Mouse (Mus musculus): ENCODE measurements around the gene Tfap2c. TPM values are rescaled to one million over a fixed set of nuclear protein-coding genes. Genes with fewer than 3 reads are reported as not detected.

The Tfap2c gene
- polyA plus RNA-seq, 1 experiment from 2014 or later, result 35.8 TPM

GRCm38 (mm10) chr2:172558674-172559468 is 9.5 kb downstream of the Tfap2c start:
- Histone ChIP-seq H3K4me3 (replicated peaks) (no peak overlapping the region), H3K36me3 (replicated peaks) (peaks cover 8% of the 10 kb centered on the region; the same call in 1 of the 2 replicates), H3K4me2 (peak overlapping the region; percentile 13; the same call in 1 of the 2 replicates), H3K9me3 (no peaks in the 10 kb centered on the region), H3K4me1 (peaks cover 41% of the 10 kb centered on the region), H3K27ac (no peak overlapping the region), H3K9ac (no peak overlapping the region), H3K27me3 (peaks cover 74% of the 10 kb centered on the region)
- 15% methylated on average over 21 of the region's 21 CpGs for WGBS
- peak; percentile 57; the same call in 1 of the 2 replicates for ATAC-seq (ENCODE audit: low FRiP score)

GRCm38 (mm10) chr2:172561016-172561415 is 11.6 kb downstream of the Tfap2c start:
- 31% methylated on average over 10 of the region's 10 CpGs for WGBS
- H3K36me3 ChIP-seq (replicated peaks), result peaks cover 7% of the 10 kb centered on the region; the same call in 1 of the 2 replicates
- H3K27ac ChIP-seq, result no peak overlapping the region
- no peak overlapping the region for H3K4me2 ChIP-seq
- H3K27me3 ChIP-seq, result peaks cover 55% of the 10 kb centered on the region
- H3K4me1 ChIP-seq, result peaks cover 32% of the 10 kb centered on the region
- H3K9ac ChIP-seq, result no peak overlapping the region
- no peak for ATAC-seq (ENCODE audit: low FRiP score)
- no peaks in the 10 kb centered on the region for H3K9me3 ChIP-seq
- H3K4me3 ChIP-seq (replicated peaks), result no peak overlapping the region

GRCm38 (mm10) chr2:172567835-172568234 is 18.4 kb downstream of the Tfap2c start:
- no peaks in the 10 kb centered on the region for H3K36me3 ChIP-seq (replicated peaks)
- H3K9me3 ChIP-seq, result no peaks in the 10 kb centered on the region
- no peak overlapping the region for H3K4me3 ChIP-seq (replicated peaks)
- no peak overlapping the region for H3K27ac ChIP-seq
- no peaks in the 10 kb centered on the region for H3K4me1 ChIP-seq
- H3K9ac ChIP-seq, result no peak overlapping the region
- 0 out of 2 replicates have a peak, but pooled peaks cover 3% of the 10 kb centered on the region for H3K27me3 ChIP-seq
- H3K4me2 ChIP-seq, result no peak overlapping the region
- WGBS, result 88% methylated on average over 9 of the region's 9 CpGs
- ATAC-seq (ENCODE audit: low FRiP score), result no peak

GRCm38 (mm10) chr2:172568466-172568865 is 19.1 kb downstream of the Tfap2c start:
- Histone ChIP-seq H3K9ac (no peak overlapping the region), H3K4me1 (no peaks in the 10 kb centered on the region), H3K9me3 (no peaks in the 10 kb centered on the region), H3K4me3 (replicated peaks) (no peak overlapping the region), H3K27me3 (0 out of 2 replicates have a peak, but pooled peaks cover 3% of the 10 kb centered on the region), H3K4me2 (no peak overlapping the region), H3K36me3 (replicated peaks) (no peaks in the 10 kb centered on the region), H3K27ac (no peak overlapping the region)
- ATAC-seq (ENCODE audit: low FRiP score), result no peak
- 90% methylated on average over 2 of the region's 2 CpGs for WGBS

GRCm38 (mm10) chr2:172577196-172577766 is 27.9 kb downstream of the Tfap2c start:
- Histone ChIP-seq H3K27ac (no peak overlapping the region), H3K9me3 (no peaks in the 10 kb centered on the region), H3K27me3 (no peaks in the 10 kb centered on the region; the same call in 1 of the 2 replicates), H3K36me3 (replicated peaks) (no peaks in the 10 kb centered on the region), H3K4me3 (replicated peaks) (no peak overlapping the region), H3K9ac (no peak overlapping the region), H3K4me1 (peaks cover 15% of the 10 kb centered on the region; the same call in 1 of the 2 replicates), H3K4me2 (no peak overlapping the region)
- ATAC-seq (ENCODE audit: low FRiP score), result no peak
- whole genome bisulfite sequencing, result 62% methylated on average over 2 of the region's 2 CpGs

- H3K27ac ChIP-seq, result no peak overlapping the region
- H3K4me1 ChIP-seq, result peaks cover 23% of the 10 kb centered on the region
- no peak overlapping the region for H3K9ac ChIP-seq
- no peaks in the 10 kb centered on the region for H3K9me3 ChIP-seq
- no peak overlapping the region for H3K4me2 ChIP-seq
- H3K4me3 ChIP-seq (replicated peaks), result no peak overlapping the region
- no peaks in the 10 kb centered on the region; the same call in 1 of the 2 replicates for H3K27me3 ChIP-seq
- H3K36me3 ChIP-seq (replicated peaks), result no peaks in the 10 kb centered on the region
- 66% methylated on average over 5 of the region's 5 CpGs for WGBS
- no peak for ATAC-seq (ENCODE audit: low FRiP score)
These were observed 29.8 kb downstream of the Tfap2c start for GRCm38 (mm10) chr2:172579221-172579620.

GRCm38 (mm10) chr2:172580536-172581265 is 31.3 kb downstream of the Tfap2c start:
- Histone ChIP-seq H3K9me3 (no peaks in the 10 kb centered on the region), H3K4me2 (no peak overlapping the region), H3K4me1 (peaks cover 23% of the 10 kb centered on the region), H3K27ac (no peak overlapping the region), H3K27me3 (no peaks in the 10 kb centered on the region; the same call in 1 of the 2 replicates), H3K9ac (no peak overlapping the region), H3K36me3 (replicated peaks) (no peaks in the 10 kb centered on the region), H3K4me3 (replicated peaks) (no peak overlapping the region)
- no peak for ATAC-seq (ENCODE audit: low FRiP score)
- WGBS, result 49% methylated on average over 12 of the region's 12 CpGs

- H3K9ac ChIP-seq, result no peak overlapping the region
- no peak for ATAC-seq (ENCODE audit: low FRiP score)
- no peaks in the 10 kb centered on the region for H3K9me3 ChIP-seq
- no peak overlapping the region for H3K4me3 ChIP-seq (replicated peaks)
- no peaks in the 10 kb centered on the region for H3K36me3 ChIP-seq (replicated peaks)
- H3K27ac ChIP-seq, result no peak overlapping the region
- H3K4me1 ChIP-seq, result peaks cover 23% of the 10 kb centered on the region
- WGBS, result 47% methylated on average over 7 of the region's 7 CpGs
- no peaks in the 10 kb centered on the region; the same call in 1 of the 2 replicates for H3K27me3 ChIP-seq
- no peak overlapping the region for H3K4me2 ChIP-seq
These were observed 33.9 kb downstream of the Tfap2c start for GRCm38 (mm10) chr2:172583312-172583711.

GRCm38 (mm10) chr2:172585329-172585728 is 35.9 kb downstream of the Tfap2c start:
- H3K9me3 ChIP-seq, result no peaks in the 10 kb centered on the region
- no peak overlapping the region for H3K4me3 ChIP-seq (replicated peaks)
- no peak overlapping the region for H3K4me2 ChIP-seq
- 86% methylated on average over 6 of the region's 6 CpGs for WGBS
- H3K27ac ChIP-seq, result no peak overlapping the region
- no peak for ATAC-seq (ENCODE audit: low FRiP score)
- peaks cover 12% of the 10 kb centered on the region for H3K4me1 ChIP-seq
- H3K9ac ChIP-seq, result no peak overlapping the region
- H3K27me3 ChIP-seq, result no peaks in the 10 kb centered on the region; the same call in 1 of the 2 replicates
- H3K36me3 ChIP-seq (replicated peaks), result no peaks in the 10 kb centered on the region

- 97% methylated on average over 1 of the region's 1 CpGs for WGBS
- Histone ChIP-seq H3K9ac (no peak overlapping the region), H3K4me2 (no peak overlapping the region), H3K4me1 (no peaks in the 10 kb centered on the region), H3K9me3 (no peaks in the 10 kb centered on the region), H3K36me3 (replicated peaks) (no peaks in the 10 kb centered on the region), H3K27me3 (no peaks in the 10 kb centered on the region; the same call in 1 of the 2 replicates), H3K4me3 (replicated peaks) (no peak overlapping the region), H3K27ac (no peak overlapping the region)
- no peak for ATAC-seq (ENCODE audit: low FRiP score)
These were observed 39.7 kb downstream of the Tfap2c start for GRCm38 (mm10) chr2:172589048-172589447.

- Histone ChIP-seq H3K4me3 (replicated peaks) (no peak overlapping the region), H3K4me1 (no peaks in the 10 kb centered on the region; the same call in 1 of the 2 replicates), H3K27me3 (no peaks in the 10 kb centered on the region; the same call in 1 of the 2 replicates), H3K27ac (no peak overlapping the region), H3K4me2 (no peak overlapping the region), H3K9ac (no peak overlapping the region), H3K9me3 (no peaks in the 10 kb centered on the region), H3K36me3 (replicated peaks) (no peaks in the 10 kb centered on the region)
- WGBS, result 87% methylated on average over 5 of the region's 5 CpGs
- ATAC-seq (ENCODE audit: low FRiP score), result no peak
These were observed 41.4 kb downstream of the Tfap2c start for GRCm38 (mm10) chr2:172590839-172591238.

GRCm38 (mm10) chr2:172594326-172594725 is 44.9 kb downstream of the Tfap2c start:
- no peak overlapping the region for H3K4me3 ChIP-seq (replicated peaks)
- no peaks in the 10 kb centered on the region for H3K36me3 ChIP-seq (replicated peaks)
- 90% methylated on average over 7 of the region's 7 CpGs for WGBS
- no peak overlapping the region for H3K9ac ChIP-seq
- no peak for ATAC-seq (ENCODE audit: low FRiP score)
- H3K27me3 ChIP-seq, result no peaks in the 10 kb centered on the region
- H3K4me1 ChIP-seq, result peaks cover 9% of the 10 kb centered on the region; the same call in 1 of the 2 replicates
- H3K4me2 ChIP-seq, result no peak overlapping the region
- H3K27ac ChIP-seq, result no peak overlapping the region
- H3K9me3 ChIP-seq, result no peaks in the 10 kb centered on the region

Measured in forebrain, embryonic 12.5 days (tissue).